Mouse (Mus musculus) bone marrow, adult 2 months (tissue): Measurements from ENCODE around the gene Fto.

ENCODE experiments used
- CTCF ChIP-seq: fragments of 200-500 bp; IDR thresholded peaks from 2 replicates; pipeline ENCODE4 v1.5.1; 2011; ENCODE audit warnings: low read length, control low read depth; ENCODE audit not compliant: control insufficient read depth, insufficient read depth
- POLR2A ChIP-seq: fragments of 200-500 bp; IDR thresholded peaks from 2 replicates; pipeline ENCODE4 v1.6.1; 2011; ENCODE audit warnings: low read depth, mild to moderate bottlenecking, control low read depth, low read length, borderline replicate concordance; ENCODE audit not compliant: control insufficient read depth

DNA sequence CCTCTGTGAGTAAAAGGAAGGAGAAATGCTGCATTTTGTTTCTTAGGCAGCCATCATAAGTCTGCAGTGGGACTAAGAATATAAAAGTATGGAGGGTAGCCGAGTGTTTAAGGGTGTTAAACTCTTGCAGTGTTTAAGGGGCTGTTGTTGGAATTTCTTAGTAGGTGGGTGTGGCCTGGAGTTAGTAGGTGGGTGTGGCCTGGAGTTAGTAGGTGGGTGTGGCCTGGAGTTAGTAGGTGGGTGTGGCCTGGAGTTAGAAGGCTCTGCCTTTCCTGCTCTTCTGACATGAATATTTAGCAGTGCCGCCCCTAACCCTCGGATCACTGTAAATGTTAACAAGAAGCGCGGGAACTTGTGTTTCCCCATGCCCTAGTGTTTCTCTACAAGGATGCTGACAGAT is 39.7 kb downstream of the Fto start:
- no peak for TF ChIP-seq CTCF
- TF ChIP-seq POLR2A, result no peak
